Mouse (Mus musculus): Measurements from ENCODE around the gene Pten.

DNA sequence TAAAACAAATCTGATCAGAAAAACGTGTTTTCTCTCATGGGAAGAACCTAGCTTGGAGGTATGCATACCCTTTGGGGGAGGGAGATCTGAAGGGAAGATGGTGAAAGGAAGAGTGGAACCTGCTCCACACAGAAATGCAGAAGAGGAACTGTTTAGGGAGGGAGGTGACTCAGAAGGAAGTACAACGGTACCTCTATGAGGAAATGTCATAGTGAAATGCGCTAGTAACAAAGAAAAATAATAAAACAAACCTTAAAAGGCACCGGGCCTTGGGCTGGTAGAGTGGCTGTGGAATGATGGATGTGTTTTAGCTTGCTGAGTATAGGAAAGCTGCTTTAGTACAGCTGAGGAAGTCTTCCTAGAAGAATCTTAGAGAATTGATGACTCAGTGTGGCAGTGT lies 47.4 kb downstream of the Pten start:
- TF ChIP-seq CTCF (IDR thresholded peaks at IDR 0.05; ENCODE audit: extremely low read depth, insufficient read depth, low read length) (no peak), POLR2A (IDR thresholded peaks at IDR 0.05; ENCODE audit: extremely low read depth, insufficient read depth, low read length) (no peak)

Measured in cortical plate, adult 2 months (tissue).